Mouse (Mus musculus): ENCODE results near the gene Acot3. TPM values are rescaled to one million over a fixed set of nuclear protein-coding genes. Genes with fewer than 3 reads are reported as not detected.
"Not testable (repeated sequence)": the region's sequence is repeated elsewhere in the genome, so short reads cannot be mapped to it uniquely, and the experiment has no call there.

Gene Acot3
- not detected in 2 replicates for polyA plus RNA-seq (2012; rRNA removed)

DNA sequence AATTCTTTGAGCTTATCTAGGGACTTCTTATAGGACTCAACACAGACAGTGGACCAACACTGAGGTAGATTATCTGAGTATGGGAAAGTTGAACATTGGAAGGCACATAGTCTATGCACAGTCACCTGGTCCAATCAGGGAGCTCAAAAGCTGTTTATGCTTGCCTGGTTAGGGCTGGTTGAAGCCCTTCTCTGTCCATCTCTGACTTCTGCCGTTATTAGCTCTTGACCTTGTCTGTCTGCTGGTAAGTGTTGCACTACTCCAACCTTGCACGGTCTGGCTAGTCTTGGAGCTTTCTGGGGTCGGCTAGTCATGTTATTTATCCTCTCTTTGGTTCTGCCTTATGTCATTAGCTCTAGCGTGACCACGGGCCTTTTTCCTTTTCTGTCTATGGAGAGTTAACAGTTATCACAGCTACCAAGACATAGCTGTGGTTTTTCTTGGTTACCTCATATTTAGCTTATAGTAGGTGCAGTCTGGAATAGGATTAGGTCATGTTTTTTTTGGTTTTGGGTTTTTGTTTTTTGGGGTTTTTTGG lies at the start of gene Acot3:
TSS of gene Acot3 (plus strand) at position 208 of the 538 bp plus-strand sequence.
- no peaks in the 10 kb centered on the region for H3K4me1 ChIP-seq (ENCODE audit: control insufficient read depth, insufficient read depth, low read length)
- 78% methylated on average over 5 of the region's 5 CpGs for WGBS
- DNase-seq, result no peak
- no peak within 1 kb of the TSS for H3K4me3 ChIP-seq (replicated peaks; ENCODE audit: extremely low read depth, low read depth, low read length)
- TF ChIP-seq POLR2A (IDR thresholded peaks at IDR 0.05; ENCODE audit: borderline replicate concordance, extremely low read depth, low read depth, low read length), result no peak
- TF ChIP-seq CTCF (IDR thresholded peaks at IDR 0.05; ENCODE audit: insufficient read depth, low read length), result no peak

- H3K4me1 ChIP-seq (ENCODE audit: control insufficient read depth, insufficient read depth, low read length), result peaks cover under 1% of the 10 kb centered on the region; the same call in 1 of the 2 replicates
- no peak for TF ChIP-seq CTCF (IDR thresholded peaks at IDR 0.05; ENCODE audit: insufficient read depth, low read length)
- no peak for TF ChIP-seq POLR2A (IDR thresholded peaks at IDR 0.05; ENCODE audit: borderline replicate concordance, extremely low read depth, low read depth, low read length)
- 71% methylated on average over 1 of the region's 1 CpGs for WGBS
- DNase-seq, result no peak
- H3K4me3 ChIP-seq (replicated peaks; ENCODE audit: extremely low read depth, low read depth, low read length), result no peak overlapping the region
Observed at GRCm38 (mm10) chr12:84003866-84004265, 48.1 kb upstream of the Acot3 start.

GRCm38 (mm10) chr12:84008251-84008650 lies 43.7 kb upstream of the Acot3 start:
- TF ChIP-seq CTCF (IDR thresholded peaks at IDR 0.05; ENCODE audit: insufficient read depth, low read length) (no peak), POLR2A (IDR thresholded peaks at IDR 0.05; ENCODE audit: borderline replicate concordance, extremely low read depth, low read depth, low read length) (no peak)
- 75% methylated on average over 12 of the region's 12 CpGs for WGBS
- Histone ChIP-seq H3K4me1 (ENCODE audit: control insufficient read depth, insufficient read depth, low read length) (peaks cover 6% of the 10 kb centered on the region), H3K4me3 (replicated peaks; ENCODE audit: extremely low read depth, low read depth, low read length) (no peak overlapping the region)
- DNase-seq, result no peak

- peak overlapping the region; percentile 74 for H3K4me3 ChIP-seq (replicated peaks; ENCODE audit: extremely low read depth, low read depth, low read length)
- no peak for TF ChIP-seq CTCF (IDR thresholded peaks at IDR 0.05; ENCODE audit: insufficient read depth, low read length)
- no peak for TF ChIP-seq POLR2A (IDR thresholded peaks at IDR 0.05; ENCODE audit: borderline replicate concordance, extremely low read depth, low read depth, low read length)
- DNase-seq, result no peak
- WGBS, result 50% methylated on average over 8 of the region's 8 CpGs
- H3K4me1 ChIP-seq (ENCODE audit: control insufficient read depth, insufficient read depth, low read length), result peaks cover 6% of the 10 kb centered on the region
Observed at GRCm38 (mm10) chr12:84008729-84009128, 43.2 kb upstream of the Acot3 start.

DNA sequence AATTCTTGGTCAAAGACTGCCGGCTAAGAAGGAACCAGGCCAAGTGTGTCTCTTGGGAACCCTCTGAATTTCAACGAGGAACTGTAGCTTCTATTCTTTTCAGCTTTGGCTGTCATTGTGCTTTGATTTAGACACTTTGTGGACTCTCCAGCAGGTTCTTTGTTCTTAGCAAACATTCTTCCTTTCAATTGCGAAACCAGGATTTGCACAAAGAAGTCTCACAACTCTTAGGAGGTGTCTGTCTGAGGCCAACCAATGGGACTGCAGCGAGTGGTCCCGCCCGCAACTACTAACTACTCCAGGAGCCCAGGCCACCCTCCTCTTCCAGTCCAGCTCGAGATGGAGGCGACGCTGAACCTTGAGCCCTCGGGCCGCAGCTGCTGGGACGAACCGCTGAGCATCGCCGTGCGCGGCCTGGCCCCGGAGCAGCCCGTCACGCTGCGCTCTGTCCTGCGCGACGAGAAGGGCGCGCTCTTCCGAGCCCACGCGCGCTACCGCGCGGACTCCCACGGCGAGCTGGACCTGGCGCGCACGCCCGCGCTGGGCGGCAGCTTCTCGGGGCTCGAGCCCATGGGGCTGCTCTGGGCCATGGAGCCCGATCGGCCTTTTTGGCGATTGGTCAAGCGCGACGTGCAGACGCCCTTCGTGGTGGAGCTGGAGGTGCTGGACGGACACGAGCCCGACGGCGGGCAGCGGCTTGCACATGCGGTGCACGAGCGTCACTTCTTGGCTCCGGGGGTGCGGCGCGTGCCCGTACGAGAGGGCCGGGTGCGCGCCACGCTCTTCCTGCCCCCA lies 42.6 kb upstream of the Acot3 start, which contains the start of gene Acot1:
TSS of gene Acot1 (plus strand) at position 320 of the 795 bp plus-strand sequence.
- WGBS, result 1% methylated on average over 64 of the region's 70 CpGs

DNA sequence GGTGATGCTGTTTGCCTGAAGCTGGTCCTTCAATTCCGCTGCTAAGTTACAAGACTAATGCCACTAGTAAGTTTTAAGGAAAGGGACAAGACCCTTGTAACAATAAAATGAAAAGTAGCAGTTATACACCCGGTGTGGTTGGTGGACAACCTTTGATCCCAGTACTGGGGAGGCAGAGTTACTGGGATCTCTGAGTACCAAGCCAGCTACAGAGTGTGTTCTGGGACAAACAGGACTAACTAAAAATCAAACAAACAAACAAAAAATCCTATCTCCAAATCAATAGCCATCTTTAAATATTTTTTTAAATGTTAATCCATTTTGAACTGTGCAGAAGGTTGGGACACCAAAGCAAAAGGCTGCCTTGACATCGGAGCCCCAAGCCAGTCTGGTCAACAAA lies 41.7 kb upstream of the Acot3 start:
- DNase-seq, result no peak
- H3K4me3 ChIP-seq (replicated peaks; ENCODE audit: extremely low read depth, low read depth, low read length), result no peak overlapping the region
- peaks cover 6% of the 10 kb centered on the region for H3K4me1 ChIP-seq (ENCODE audit: control insufficient read depth, insufficient read depth, low read length)
- WGBS, result 78% methylated on average over 3 of the region's 3 CpGs
- TF ChIP-seq CTCF (IDR thresholded peaks at IDR 0.05; ENCODE audit: insufficient read depth, low read length), result no peak
- no peak for TF ChIP-seq POLR2A (IDR thresholded peaks at IDR 0.05; ENCODE audit: borderline replicate concordance, extremely low read depth, low read depth, low read length)

More for the DNA sequence above, 42.6 kb upstream of the Acot3 start, which contains the start of gene Acot1:
- peak; percentile 82; the same call in 1 of the 2 replicates for TF ChIP-seq POLR2A (IDR thresholded peaks at IDR 0.05; ENCODE audit: borderline replicate concordance, extremely low read depth, low read depth, low read length)
- H3K4me3 ChIP-seq (replicated peaks; ENCODE audit: extremely low read depth, low read depth, low read length), result peak within 1 kb of the TSS; percentile 74
- H3K4me1 ChIP-seq (ENCODE audit: control insufficient read depth, insufficient read depth, low read length), result not testable (repeated sequence)
- DNase-seq, result peak; percentile 70

DNA sequence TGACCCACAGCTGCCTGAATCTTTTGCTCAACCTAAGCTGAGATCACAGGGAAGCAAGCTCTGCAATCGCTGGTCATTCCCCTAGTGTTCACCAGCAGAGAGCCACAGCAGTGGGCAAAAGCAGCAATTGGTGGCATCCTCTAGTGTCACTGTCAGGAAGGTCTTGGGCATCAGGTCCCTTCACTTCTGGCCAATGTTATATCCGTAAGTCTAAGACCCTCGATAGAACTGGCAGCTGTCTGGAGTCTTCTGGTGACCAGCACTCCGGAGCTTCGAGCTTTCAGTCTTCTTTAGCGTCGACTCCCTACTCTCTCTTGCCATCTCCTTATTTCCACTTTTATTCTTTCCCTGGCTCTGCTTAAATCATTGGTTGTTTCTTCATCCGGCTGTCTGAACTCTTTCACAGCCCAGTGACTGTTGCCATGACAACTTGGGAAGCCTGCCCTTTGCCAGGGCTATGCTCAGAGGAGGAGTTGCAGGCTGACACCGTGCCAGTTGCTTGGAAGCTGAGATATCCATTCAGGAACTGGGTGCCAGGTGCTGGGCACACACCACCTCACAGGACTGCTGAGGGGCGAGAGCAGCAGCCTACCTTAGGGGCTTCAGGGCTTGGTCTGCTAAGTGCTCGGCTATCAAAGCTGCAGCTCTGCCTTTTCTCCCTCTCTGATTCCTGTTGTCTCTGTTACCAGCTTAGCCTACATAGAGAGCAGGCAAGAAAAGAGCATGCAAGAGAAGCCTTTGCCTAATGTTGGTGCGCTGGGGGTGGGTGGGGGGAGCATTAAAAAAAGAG lies 40.5 kb upstream of the Acot3 start:
- peak; percentile 59 for DNase-seq
- Histone ChIP-seq H3K4me3 (replicated peaks; ENCODE audit: extremely low read depth, low read depth, low read length) (peak overlapping the region; percentile 8), H3K4me1 (ENCODE audit: control insufficient read depth, insufficient read depth, low read length) (peaks cover 6% of the 10 kb centered on the region)
- 40% methylated on average over 12 of the region's 12 CpGs for WGBS
- TF ChIP-seq CTCF (IDR thresholded peaks at IDR 0.05; ENCODE audit: insufficient read depth, low read length) (no peak), POLR2A (IDR thresholded peaks at IDR 0.05; ENCODE audit: borderline replicate concordance, extremely low read depth, low read depth, low read length) (no peak)

GRCm38 (mm10) chr12:84013130-84013529 lies 38.8 kb upstream of the Acot3 start:
- no peak overlapping the region for H3K4me3 ChIP-seq (replicated peaks; ENCODE audit: extremely low read depth, low read depth, low read length)

GRCm38 (mm10) chr12:84013701-84014100 lies 38.2 kb upstream of the Acot3 start:
- no peak for DNase-seq
- WGBS, result 82% methylated on average over 7 of the region's 7 CpGs
- TF ChIP-seq CTCF (IDR thresholded peaks at IDR 0.05; ENCODE audit: insufficient read depth, low read length) (no peak), POLR2A (IDR thresholded peaks at IDR 0.05; ENCODE audit: borderline replicate concordance, extremely low read depth, low read depth, low read length) (no peak)
- Histone ChIP-seq H3K4me3 (replicated peaks; ENCODE audit: extremely low read depth, low read depth, low read length) (no peak overlapping the region), H3K4me1 (ENCODE audit: control insufficient read depth, insufficient read depth, low read length) (peaks cover 6% of the 10 kb centered on the region)

More at GRCm38 (mm10) chr12:84013130-84013529, 38.8 kb upstream of the Acot3 start:
- DNase-seq, result no peak
- WGBS, result 66% methylated on average over 6 of the region's 6 CpGs
- TF ChIP-seq CTCF (IDR thresholded peaks at IDR 0.05; ENCODE audit: insufficient read depth, low read length) (0 out of 2 replicates have a peak, but pooled peaks have one; percentile 13), POLR2A (IDR thresholded peaks at IDR 0.05; ENCODE audit: borderline replicate concordance, extremely low read depth, low read depth, low read length) (no peak)
- peaks cover 6% of the 10 kb centered on the region for H3K4me1 ChIP-seq (ENCODE audit: control insufficient read depth, insufficient read depth, low read length)

DNA sequence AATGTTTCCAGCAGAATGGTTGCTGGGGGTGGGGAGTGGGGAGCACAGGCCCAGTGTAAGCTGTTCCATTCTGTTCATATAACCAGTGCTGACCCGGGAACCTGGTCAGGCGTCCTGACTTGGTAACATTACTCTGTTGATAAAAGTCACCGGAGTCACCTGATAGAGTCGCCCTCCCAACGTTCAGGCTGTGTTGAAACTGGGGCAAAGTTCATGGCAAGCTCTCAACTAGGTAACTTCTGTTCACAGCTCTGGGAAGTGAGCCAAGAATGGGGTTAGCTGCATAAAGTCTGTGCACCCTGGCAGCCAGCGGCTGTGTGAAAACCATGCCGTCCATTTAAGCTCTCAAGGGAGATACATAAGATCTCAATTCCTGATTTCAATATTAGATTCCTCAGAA lies 31.4 kb upstream of the Acot3 start:
- 29% methylated on average over 7 of the region's 7 CpGs for WGBS
- not testable (repeated sequence) for H3K4me3 ChIP-seq (replicated peaks; ENCODE audit: extremely low read depth, low read depth, low read length); H3K4me1 ChIP-seq (ENCODE audit: control insufficient read depth, insufficient read depth, low read length)
- DNase-seq, result peak; percentile 75

DNA sequence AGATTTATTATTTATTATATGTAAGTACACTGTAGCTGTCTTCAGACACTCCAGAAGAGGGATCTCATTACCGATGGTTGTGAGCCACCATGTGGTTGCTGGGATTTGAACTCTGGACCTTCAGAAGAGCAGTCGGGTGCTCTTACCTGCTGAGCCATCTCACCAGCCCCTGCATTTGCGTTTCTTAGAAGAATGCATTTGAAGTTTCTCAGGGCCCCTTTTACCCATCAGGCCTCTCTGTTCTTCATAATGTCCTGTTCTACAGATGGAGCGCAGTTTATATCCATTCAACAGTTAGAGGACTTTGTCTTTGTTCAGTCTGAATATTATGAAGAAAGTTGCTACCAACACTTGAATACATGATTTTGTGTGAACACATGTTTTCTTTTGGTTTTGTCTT lies 29.7 kb upstream of the Acot3 start:
- H3K4me1 ChIP-seq (ENCODE audit: control insufficient read depth, insufficient read depth, low read length); DNase-seq; H3K4me3 ChIP-seq (replicated peaks; ENCODE audit: extremely low read depth, low read depth, low read length): not testable (repeated sequence)
- WGBS, result 89% methylated on average over 4 of the region's 4 CpGs
